In the genomic region with DNA sequence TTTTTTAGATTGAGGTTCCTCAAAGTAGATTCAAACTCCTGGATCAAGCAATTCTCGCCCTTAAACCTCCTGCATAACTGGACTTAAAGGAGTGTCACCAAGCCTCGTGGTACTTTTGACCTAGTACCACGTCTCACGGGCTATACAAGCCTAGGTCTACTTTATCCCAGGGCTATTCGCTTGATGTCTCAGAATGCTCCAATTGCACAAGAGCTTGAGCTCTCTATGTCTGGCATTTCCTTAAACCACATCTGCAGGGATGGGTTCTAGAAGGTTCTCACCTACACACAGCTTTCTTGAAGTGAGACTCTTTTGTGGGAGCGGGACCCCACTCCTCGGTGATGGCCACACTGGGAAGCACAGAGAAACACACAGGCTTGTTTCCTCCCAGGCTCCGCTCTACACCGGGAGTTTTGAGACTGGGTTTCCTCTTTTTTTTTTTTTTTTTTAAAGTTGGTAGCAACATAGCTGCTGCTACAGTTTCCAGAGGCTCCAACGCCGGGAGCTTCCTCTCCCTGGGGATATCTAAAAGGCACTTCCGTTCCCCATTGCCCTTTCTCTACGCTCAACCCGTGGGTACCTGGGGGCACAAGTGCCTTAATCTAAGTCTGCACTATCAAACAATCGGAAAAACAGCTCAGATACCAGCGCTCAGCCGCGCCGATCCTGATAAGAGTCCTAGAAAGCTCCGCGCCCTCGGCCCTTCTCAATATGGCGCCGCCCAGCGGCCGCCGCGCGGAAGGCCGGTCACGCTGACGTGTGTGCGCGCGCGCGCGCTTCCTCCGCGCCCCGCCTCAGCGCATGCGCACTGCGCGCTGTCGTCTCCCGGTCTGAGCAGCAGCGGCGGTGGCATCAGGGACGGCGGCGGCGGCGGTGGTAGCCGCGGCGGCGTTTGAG, we compare ENCODE assay signal across 8 mouse cellular contexts. TPM values are rescaled to one million over a fixed set of nuclear protein-coding genes. Genes with fewer than 3 reads are reported as not detected.
DNase-seq lines count a peak whose midpoint lies in the region; ATAC-seq and TF ChIP-seq lines count a peak whose summit lies in the region.

A gene (plus strand): TSS at position 802 of the 897 bp plus-strand sequence.

- H3K4me1 ChIP-seq in hindbrain, postnatal 0 days (ENCODE audit: insufficient read depth, low read length): no peaks in the 10 kb centered on the region

- peak within 1 kb of the TSS; percentile 99 for H3K9ac ChIP-seq in hindbrain, postnatal 0 days (replicated peaks; ENCODE audit: low read length)

- H3K27me3 ChIP-seq in hindbrain, postnatal 0 days (ENCODE audit: insufficient read depth, low read length): no peaks in the 10 kb centered on the region

- DNase-seq in WW6 (ENCODE audit: low read depth, low spot score): peak; percentile 81
- peak; percentile 88 to 98 for DNase-seq in cerebellum, postnatal 4 days (ENCODE audit: low spot score in 2 of 2)
- peak; percentile 96 for DNase-seq in gastrocnemius, adult 2 months
- peak; percentile 98 for DNase-seq in hindbrain, postnatal 0 days (ENCODE audit: low spot score)
- DNase-seq in left cerebral cortex, adult 2 months (ENCODE audit: extremely low spot score in 1 of 2, low spot score in 2 of 2): peak; percentile 96
- DNase-seq in right cerebral cortex, adult 2 months (ENCODE audit: low spot score in 2 of 2): peak; percentile 93
- peak; percentile 94 for DNase-seq in urinary bladder, postnatal 14 days (ENCODE audit: low spot score)

- H3K9me3 ChIP-seq in hindbrain, postnatal 0 days (ENCODE audit: low read length): no peaks in the 10 kb centered on the region

- peak within 1 kb of the TSS; percentile 100 for H3K4me3 ChIP-seq in gastrocnemius, adult 2 months
- H3K4me3 ChIP-seq in hindbrain, postnatal 0 days (ENCODE audit: low read length): peak within 1 kb of the TSS; percentile 99
- H3K4me3 ChIP-seq in left cerebral cortex, adult 2 months: peak within 1 kb of the TSS; percentile 82

- peak within 1 kb of the TSS; percentile 98 for H3K27ac ChIP-seq in gastrocnemius, adult 2 months
- peak within 1 kb of the TSS; percentile 96 for H3K27ac ChIP-seq in hindbrain, postnatal 0 days
- H3K27ac ChIP-seq in left cerebral cortex, adult 2 months: peak within 1 kb of the TSS; percentile 97

- peak within 1 kb of the TSS; percentile 67 for H3K4me2 ChIP-seq in hindbrain, postnatal 0 days (ENCODE audit: low read depth, low read length)

- 10% methylated on average over 57 of the region's 58 CpGs for WGBS in hindbrain, postnatal 0 days

- no peaks in the 10 kb centered on the region for H3K36me3 ChIP-seq in hindbrain, postnatal 0 days (ENCODE audit: insufficient read depth, low read length)

- peak; percentile 89 for ATAC-seq in hindbrain, postnatal 0 days
- ATAC-seq in megakaryocyte, adult 5-6 weeks (ENCODE audit: poor library complexity, severe bottlenecking): peak; percentile 87

- TF ChIP-seq CTCF in gastrocnemius, adult 2 months (IDR thresholded peaks at IDR 0.05): peak; percentile 92
- TF ChIP-seq CTCF in hindbrain, postnatal 0 days (IDR thresholded peaks at IDR 0.05; ENCODE audit: low read depth): peak; percentile 62
- peak; percentile 91 for TF ChIP-seq CTCF in left cerebral cortex, adult 2 months (IDR thresholded peaks at IDR 0.05)

- intact Hi-C loops in gastrocnemius, adult 2 months (cut with DNase I): loop anchor here (5.0 kb wide), 2 partner anchors 65 to 215 kb away; a partner anchor contains a TSS
- intact Hi-C loops in left cerebral cortex, adult 2 months (cut with DNase I): loop anchor here (5.0 to 10.0 kb wide), 2 partner anchors 55 to 397 kb away; no protein-coding TSS in a partner anchor

RNA-seq across cellular contexts. Expression of the gene that starts here (rescaled TPM):
- 10 to 100 TPM; 10.8 to 10.9 TPM for total RNA-seq in gastrocnemius, adult 2 months (2021)
- total RNA-seq in hindbrain, postnatal 0 days (2014; rRNA removed): 20.8 and 22.5 TPM in 2 replicates
- 15.5 and 17.5 TPM in 2 replicates for polyA plus RNA-seq in hindbrain, postnatal 0 days (2015; fragmentation: Nextera tagmentation; extraction: Ambion mirVana)
- total RNA-seq in left cerebral cortex, adult 2 months (2021): 10 to 100 TPM; 29.3 to 30.3 TPM
- 14.1 and 16.3 TPM in 2 replicates for total RNA-seq in megakaryocyte, adult 5-6 weeks (2015)
- total RNA-seq in megakaryocyte, adult 5-6 weeks (2017): 10.0 and 12.6 TPM in 2 replicates

Comparison
In these comparisons a context has a peak if more than half of its experiments do, and no peak if none do; other contexts are left out.
1. Peak in every context shown above with its lines: DNase-seq, ATAC-seq, H3K4me3 ChIP-seq and H3K27ac ChIP-seq.